Mouse (Mus musculus) right cerebral cortex, adult 2 months (tissue): ENCODE data around the gene Cdyl2.

ENCODE experiments used
- DNase-seq, 2 experiments: peaks; one replicate each; pipeline ENCODE4 v3.0.0; 2021 to 2022; ENCODE audit warnings: low spot score in 2 of 2

Cdyl2 gene

DNA sequence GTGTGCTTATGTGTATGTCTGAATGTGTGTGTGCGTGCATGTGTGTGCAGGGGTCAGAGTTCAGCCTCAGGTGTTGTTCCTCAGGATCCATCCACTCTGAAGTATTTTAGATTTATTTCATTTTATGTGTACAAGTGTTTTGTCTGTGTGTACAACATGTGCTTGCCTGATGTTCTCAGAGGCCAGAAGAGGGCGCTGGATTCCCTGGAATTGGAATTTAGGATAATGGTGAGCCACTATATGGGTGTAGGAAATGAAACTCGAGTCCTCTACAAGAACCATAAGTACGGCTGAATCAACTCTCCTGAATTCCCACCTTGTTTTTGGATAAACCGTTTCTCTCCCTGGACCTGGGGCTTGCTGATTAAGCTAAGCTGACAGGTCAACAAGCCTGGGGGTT, 61.2 kb downstream of the Cdyl2 start:
- DNase-seq: no peak

DNA sequence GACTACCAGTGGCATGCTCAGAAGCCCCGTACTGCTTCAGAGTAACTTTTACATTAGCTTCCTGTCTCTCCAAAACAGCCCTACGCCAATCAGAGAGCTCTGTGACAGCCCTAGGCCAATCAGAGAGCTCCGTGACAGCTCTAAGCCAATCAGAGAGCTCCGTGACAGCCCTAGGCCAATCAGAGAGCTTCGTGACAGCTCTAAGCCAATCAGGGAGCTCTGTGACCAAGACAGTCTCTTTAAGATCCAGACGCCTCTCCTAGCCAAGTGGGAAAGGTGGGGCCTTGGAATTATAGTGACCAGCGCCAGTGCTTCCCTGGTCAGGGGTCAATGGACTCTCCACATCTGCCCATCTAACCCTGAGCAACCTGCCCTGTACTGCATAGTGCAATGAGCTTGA, 62.2 kb downstream of the Cdyl2 start:
- no peak for DNase-seq

DNA sequence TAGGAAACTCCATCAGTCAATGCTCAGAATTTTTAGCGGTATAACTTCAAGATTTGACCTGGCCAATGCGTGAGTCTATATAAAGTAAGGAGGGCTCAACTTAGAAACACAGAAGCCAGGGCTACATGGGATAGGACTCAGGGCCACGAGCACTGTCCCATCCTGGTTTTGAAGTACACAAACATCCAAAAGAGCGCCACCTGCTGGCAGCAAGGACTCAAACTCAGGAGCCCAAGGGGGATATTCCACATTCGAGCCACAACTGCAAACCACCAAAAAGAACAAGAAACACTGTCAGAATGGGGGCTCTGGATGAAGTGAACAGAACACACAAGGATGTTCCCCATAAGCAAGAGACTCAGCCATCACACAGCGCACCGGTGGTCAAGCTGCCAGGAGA, 63.8 kb downstream of the Cdyl2 start:
- no peak for DNase-seq

DNA sequence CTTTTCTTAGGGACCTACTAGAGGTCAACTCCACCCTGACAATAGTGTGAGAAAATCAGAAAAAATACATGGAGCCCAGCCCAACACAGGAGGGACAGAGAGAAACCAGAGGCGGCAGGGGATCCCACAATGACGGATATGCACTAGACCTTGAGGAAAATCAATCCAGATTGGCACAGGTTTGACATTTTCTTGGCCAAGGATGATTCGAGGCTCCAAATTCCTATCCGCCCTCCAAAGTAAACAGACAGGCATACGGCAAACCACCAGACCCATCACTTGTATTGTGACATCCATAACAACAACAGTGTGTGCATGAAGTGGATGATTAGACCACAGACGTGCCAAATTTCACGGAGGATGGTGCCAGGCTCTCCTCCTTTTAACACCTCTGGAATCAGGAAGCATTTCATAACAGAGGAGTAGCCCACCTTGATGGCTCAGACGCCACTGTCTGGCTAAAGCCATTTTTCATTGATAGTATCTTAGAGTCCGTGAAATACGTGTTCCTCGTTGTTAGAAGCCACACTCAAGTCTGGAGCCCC, 65.9 kb downstream of the Cdyl2 start:
- DNase-seq: no peak

DNA sequence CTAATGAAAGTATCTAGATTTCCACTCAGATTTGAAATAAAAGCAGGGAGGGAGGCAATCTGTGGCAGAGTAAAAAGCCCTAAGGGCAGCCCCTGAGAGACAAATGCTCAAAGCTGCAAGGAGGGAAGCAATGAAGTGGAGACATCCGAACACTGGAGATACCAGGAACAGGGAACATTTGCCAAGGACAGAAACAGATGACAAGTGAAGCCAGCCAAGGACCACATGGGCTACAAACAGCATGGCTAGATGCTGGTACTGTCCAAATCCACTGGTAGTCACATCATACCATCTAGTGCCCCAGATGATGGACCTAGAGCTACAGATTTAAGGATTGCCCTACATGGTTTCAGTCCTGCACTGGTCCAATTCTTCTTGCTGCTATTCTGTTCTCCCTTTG, 71.3 kb downstream of the Cdyl2 start:
- no peak for DNase-seq

DNA sequence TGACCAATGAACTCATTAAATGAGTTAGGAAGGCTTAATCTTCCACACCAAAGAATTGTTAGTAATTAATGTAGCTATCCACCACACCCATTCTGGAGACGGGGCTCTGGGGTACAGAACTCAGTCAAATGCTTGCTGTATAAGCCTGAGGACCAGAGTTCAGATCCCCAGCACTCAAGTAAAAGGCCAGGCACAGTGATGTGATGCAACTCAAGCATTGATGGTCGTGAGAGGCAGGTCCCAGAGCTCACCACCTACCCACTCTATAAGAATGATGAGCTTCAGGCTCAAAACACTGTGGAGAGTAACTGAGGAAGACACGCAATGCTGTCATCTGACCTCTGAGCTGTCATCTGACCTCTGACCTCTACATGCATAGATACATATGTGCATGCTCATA, 76.0 kb downstream of the Cdyl2 start:
- DNase-seq: no peak

DNA sequence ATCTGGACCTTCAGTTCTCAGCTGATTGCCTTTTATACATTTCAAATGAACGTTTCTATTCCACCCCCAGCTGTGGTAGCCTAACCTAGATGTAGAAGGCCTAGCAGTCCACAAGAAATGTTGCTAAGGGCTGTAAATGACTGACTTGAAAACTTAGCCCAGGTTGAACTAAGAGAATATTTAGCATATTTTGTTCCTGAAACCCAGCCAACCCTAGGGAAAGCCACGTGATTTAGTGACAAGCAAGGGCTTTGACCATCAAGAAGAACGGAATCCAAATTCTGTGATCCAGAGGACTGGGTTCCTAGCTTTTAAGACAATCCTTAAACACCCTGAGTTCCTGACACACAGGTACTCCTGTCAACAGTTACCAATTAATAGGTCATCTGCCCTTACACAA, 77.9 kb downstream of the Cdyl2 start:
- DNase-seq: no peak

DNA sequence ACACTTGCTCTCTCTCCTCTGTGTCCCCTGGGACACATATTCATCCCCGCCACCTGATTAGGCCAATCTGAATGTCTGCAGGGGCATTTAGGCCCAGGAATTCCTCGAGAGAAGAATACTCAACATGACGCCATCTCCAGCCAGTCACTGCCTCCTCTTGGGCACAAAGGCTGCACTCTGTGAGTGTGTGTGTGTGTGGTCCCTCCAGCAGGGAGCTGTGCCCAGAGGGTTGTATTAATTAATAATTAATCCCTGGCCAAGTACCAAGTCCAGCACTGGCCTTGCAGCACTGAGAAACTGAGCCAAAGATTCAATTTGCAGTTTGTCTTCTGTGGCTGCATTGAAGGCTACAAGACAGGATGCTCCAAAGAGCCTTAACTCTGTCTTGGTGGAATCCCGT, 79.8 kb downstream of the Cdyl2 start:
- DNase-seq: no peak

DNA sequence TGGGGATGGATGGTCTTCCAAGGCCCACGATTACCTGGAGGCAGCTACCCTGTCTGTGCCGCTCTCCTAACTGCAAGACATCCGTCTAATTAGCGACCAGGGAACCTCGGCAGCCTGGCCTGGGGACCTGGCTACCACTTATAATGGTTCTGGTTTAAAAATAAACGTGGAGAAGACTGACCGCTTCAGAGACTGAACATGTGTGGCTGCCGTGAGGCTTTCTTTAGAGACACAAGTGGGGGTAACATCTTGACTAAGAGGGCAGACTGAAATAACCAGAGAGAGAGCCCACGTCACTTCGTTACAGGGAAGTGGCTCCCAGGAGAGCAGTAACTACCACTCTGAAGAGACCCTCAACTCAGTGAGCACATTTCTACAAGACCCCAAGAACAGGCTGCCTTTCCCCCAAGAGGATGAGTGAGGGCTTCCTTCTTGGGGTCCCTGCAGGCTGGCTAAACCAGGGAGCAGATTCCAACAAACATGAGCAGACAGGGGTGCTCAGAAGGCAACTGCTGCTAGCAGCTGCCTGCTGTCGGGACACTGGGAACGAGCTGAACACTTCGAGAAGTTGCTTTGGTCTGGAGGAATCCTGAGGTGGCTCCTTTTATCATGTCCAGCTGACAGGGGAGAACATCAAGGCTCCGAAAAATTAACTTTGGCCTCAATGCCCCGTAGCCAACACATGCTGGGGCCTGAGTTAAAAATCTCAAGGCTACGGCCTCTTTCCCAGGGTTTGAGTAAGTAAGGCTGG, 82.6 kb downstream of the Cdyl2 start:
- no peak for DNase-seq

DNA sequence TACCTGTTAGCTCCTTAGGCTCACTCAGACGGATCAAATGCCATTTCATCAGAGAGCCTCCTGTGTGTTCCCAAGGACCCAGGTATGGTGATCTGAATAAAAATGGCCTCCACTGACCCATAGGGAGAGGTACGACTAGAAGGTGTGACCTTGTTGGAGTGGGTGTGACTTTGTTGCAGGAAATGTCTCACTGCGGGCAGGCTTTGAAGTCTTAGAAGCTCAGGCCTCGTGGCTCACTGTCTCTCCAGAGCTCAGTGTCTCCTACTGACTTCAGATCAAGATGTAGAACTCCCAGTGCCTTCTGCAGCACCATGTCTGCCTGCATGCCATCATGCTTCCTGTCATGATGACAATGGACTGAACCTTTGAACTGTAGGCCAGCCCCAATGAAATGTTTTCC, 87.4 kb downstream of the Cdyl2 start:
- no peak for DNase-seq

DNA sequence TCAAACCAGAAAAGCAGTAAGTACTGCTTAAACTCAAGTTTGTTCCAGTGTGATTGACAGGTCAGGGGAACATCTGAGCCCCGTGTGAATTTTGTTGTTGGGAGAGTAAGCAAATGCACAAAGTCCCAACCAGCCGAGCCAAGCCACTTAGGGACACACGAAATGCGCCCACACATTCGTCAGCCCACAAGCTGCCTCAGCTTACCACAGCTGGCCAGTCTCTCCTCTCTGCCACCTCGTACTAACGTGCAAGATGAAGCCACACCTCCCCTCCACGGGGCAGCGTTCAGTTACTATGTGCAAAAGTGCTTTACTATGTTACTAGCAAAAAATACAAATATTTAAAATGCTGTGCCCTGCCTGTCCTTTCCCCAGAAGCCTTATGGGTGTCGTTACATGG, 91.9 kb downstream of the Cdyl2 start:
- no peak for DNase-seq

DNA sequence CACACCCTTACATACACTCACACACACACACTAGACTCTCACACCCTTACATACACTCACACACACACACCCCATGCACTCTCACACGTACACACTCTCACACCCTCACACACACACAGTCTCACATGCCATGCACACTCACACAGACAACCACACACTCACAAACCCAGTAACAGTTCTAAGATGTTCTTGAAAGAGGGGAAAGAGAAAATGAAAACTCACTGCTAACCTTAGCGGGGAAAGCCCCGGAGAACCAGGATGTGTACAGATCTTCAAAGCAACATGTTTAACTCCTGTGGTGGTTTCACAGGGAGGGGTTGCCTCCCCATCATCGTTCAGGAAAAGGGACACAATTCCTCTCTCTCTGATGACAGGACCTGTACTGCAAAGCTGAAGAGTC, 94.8 kb downstream of the Cdyl2 start:
- no peak for DNase-seq

DNA sequence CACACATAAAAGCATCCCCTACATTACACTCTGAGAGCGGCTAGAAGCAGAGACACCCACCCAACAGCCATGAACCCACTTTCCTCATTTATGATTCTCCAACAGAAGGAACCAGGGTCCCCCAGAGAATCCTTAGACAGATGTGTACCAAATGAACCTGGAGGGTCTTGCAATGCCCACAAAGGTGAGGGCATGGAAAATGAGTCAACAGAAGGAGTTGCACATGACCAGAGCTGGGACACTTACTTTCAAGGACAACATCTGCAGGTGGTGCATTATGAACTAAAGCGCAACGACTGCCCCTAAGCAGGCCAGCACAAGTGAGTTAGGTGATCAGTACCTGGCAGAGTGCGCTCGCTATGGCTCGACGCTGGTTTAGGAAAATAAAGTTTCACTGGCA, 95.6 kb downstream of the Cdyl2 start:
- no peak for DNase-seq

DNA sequence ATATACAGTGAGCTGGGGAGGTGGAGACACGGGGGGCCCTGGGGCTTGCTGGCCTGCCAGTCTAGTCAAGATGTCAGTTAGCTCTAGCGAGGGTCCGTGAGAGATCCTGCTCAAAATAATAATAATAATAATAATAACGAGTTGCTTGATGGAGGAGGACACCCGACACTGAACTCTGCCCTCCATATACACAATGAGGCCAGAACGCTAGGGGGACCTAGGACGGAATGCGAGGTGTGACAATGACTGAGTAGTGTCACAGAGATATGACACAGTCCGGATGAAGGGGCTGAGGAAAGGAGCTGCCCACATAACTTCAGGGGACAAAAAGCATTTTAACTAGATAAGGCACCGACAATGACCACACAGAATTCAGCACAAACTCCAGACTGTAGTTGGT, 96.4 kb downstream of the Cdyl2 start:
- no peak for DNase-seq

DNA sequence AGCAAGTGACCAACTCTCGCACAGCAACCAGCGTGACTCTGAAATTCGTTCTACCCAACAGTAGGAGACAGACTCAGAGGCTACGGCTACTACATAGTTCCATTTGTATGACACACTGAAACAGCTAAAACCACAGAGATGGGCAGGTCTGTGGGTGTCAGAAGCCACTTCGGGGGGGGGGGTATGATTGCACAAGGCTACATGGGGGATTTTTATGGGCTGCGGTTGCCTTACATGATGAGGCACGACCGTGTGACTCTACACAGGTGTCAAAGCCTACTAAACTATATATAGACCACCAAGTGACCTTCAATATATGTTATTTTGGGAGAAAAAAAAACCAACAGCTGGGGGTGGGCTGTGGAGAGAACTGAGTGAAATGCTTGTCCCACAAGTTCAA, 96.8 kb downstream of the Cdyl2 start:
- DNase-seq: no peak

DNA sequence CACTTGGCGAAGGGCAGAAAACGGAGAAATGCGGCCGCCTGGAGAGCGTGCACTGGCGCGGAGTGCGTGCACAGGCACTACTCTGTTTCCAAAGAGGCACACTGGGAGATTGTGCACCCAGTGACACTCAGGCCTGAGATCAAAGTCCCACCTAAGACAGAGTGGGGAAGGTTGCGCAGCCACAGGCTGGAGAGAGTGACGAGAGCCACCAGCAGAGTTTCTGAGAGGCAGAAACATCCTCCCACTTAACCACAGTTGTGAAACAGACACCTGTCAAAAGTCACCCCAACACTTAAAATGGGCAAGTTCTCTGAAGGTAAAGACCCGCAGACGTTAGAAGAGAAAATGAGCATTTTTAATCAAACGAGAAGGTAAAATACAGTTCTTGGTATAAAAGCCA, 97.5 kb downstream of the Cdyl2 start:
- no peak for DNase-seq

DNA sequence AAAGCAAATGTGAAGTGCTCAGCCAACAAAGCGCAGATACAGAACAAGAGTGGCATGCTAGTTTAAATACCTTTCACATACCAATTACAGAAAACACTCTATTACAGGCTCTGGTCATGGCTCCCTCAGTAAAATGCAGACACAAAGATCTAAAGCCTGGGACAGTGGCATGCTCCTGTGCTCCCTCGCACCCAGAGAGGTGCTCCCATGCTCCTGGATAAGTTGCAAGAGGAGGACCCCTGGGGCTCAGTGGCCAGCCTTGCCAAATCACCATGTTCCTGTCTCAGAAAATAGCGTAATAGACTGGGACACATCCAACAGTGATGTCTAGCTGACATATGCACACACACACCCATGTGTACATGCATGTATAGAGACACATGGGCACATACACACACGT, 98.4 kb downstream of the Cdyl2 start:
- no peak for DNase-seq

DNA sequence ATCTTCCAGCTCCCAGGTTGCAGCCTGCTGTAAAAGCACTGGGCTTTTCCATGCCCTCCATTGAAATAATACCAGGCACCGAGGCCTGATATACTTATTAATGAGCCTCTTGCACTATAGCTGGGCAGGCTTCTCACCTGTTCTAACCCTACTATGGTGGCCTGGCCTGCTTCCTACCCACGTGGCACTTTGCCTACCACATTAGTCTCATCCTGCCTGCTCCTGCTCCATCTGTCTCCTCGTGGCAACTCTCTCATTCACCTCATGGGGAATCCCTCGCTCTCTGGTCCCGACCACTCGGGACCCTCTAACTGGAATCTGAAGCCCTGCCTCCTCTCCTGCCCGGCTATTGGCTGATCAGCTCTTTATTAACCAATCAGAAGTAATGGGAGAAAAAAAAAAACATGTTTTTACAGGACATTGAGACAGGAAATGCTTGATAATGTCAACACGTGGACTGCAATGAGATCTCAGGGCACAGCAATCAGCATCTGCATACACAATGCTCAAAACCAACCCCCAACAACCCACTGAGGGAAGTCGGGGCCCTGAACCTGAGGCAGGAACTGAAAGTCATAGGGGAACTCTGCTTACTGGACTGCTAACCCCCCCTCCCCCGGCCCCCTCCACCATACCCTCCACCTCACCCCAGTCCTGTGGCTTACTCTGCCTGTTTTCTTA, 99.2 kb downstream of the Cdyl2 start:
- no peak for DNase-seq

DNA sequence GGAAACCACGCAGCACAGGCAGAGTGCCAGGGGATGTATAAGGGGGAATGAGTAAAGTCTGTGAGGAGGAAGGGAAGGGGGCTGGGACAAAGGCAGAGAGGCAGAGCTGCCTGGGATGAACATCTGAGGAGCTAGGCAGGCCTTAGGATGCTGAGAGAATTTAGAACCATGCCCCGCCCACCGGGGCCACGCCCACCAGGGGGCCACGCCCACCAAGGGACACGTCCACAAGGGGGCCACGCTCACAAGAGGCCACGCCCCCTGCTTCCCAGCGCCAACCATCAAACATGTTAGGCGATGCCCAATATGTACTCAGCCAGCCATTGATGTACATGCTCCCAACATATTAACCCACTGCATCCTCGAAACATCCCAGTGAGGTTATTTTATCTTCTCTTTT, 102.7 kb downstream of the Cdyl2 start:
- no peak for DNase-seq

DNA sequence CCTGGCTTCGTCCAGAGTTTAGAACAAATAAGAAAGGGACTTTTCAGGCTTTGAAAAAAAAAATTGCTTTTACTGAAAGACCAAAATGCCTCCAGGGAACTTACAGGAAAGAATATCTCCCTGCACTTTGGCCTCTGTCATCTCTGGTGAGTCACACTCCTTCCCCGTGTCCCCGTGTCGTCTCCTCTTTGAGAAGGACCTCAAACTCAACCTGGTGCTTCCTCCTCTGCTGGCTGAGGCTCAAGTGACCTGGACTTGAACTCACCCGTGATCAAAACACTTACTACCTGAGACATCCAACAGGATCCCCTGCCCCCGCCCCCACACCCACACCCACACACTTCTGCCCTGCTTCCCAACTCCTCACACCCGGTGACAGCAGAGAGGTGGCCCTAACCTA, 103.8 kb downstream of the Cdyl2 start:
- no peak for DNase-seq

DNA sequence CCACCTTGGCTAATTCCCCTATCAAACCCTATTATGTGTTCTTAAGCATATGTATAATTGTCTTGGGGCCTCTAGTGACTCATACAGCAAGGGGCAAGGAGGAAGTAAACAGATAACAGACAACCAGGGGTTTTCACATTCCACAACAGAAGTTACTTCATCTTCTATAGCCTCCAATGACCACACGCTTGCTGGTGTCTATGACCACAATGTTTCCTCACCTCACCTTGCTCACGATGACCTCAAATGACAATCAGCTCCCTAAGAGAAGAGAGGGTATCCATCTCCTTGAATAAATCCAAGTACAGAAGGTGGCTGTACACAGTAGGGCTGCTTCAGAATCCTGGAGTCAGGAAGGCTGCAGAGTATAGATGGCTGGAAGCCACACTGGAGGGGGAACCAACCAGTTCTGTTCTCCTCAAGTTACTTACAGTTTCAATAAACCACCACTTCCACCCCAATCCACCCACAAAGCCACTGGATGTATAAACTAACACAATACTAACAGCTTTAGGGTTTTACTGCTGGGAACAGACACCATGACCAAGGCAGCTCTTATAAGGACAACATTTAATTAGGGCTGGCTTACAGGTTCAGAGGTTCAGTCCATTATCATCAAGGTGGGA, 104.8 kb downstream of the Cdyl2 start:
- DNase-seq: no peak

DNA sequence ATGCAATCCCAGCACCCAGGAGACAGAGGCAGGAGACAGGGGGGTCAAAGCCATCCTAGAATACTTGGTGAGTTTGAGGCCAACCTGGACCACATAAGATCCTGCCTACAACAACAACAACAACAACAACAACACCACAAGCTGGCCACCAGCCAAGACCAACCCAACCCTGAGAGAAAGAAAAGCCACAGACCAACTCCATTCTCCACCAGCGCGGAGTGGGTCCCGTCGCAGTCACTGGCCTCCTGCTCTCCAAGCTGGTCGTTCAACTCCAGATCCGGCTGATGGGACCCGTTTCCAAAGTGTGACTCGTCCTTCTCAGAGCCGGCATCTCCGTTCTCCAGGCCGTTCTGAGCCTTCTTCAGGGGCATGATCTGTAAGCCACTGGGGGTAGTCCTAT, 109.2 kb downstream of the Cdyl2 start:
- no peak for DNase-seq

DNA sequence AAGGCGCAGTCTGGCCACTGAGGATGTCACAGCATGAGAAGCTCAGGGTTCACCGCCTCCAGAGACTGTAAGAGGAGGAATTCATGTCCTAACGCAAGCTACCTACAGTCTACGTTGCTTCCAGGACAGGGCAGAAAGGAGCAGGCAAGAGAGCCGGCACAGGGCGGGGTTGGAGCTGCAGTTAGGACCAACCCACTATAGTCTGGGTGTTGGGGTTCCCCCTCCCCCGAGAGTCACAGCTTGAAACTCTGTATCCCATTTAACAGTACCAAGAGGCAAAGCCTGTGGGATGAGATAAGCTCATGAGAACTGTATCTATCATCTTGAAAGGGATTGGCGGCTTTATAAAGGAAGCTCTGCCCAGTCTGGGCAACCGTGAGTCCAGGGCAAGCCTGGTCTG, 110.5 kb downstream of the Cdyl2 start:
- no peak for DNase-seq
